Mouse (Mus musculus): ENCODE results near the gene Enc1. TPM values are rescaled to one million over a fixed set of nuclear protein-coding genes. Genes with fewer than 3 reads are reported as not detected.

Enc1 gene
- polyA plus RNA-seq (2015; fragmentation: Illumina TruSeq; extraction: RNeasy Lipid Tissue Mini Kit (QIAGEN cat#74804); ENCODE audit: insufficient read depth, low read depth, low replicate concordance), result 4.5 TPM

GRCm38 (mm10) chr13:97240965-97241786, at the start of gene Enc1:
Gene Enc1 (plus strand): TSS chr13:97241105.

GRCm38 (mm10) chr13:97197932-97198562, 42.9 kb upstream of the Enc1 start, which contains the start of gene Hexb:
Gene Hexb (minus strand): TSS chr13:97198357.

Other genes starting within 250 kb of the Enc1 start
- gene 1700029F12Rik, start 206.7 kb upstream of the Enc1 start, polyA plus RNA-seq (2015; fragmentation: Illumina TruSeq; extraction: RNeasy Lipid Tissue Mini Kit (QIAGEN cat#74804); ENCODE audit: insufficient read depth, low read depth, low replicate concordance), result not detected
- 0.17 TPM for gene Fam169a, start 173.8 kb upstream of the Enc1 start, polyA plus RNA-seq (2015; fragmentation: Illumina TruSeq; extraction: RNeasy Lipid Tissue Mini Kit (QIAGEN cat#74804); ENCODE audit: insufficient read depth, low read depth, low replicate concordance)
- not detected for gene Gm6169, start 141.9 kb upstream of the Enc1 start, polyA plus RNA-seq (2015; fragmentation: Illumina TruSeq; extraction: RNeasy Lipid Tissue Mini Kit (QIAGEN cat#74804); ENCODE audit: insufficient read depth, low read depth, low replicate concordance)
- gene Gfm2, start 103.2 kb upstream of the Enc1 start, polyA plus RNA-seq (2015; fragmentation: Illumina TruSeq; extraction: RNeasy Lipid Tissue Mini Kit (QIAGEN cat#74804); ENCODE audit: insufficient read depth, low read depth, low replicate concordance), result 8.0 TPM
- 24.7 TPM for gene Nsa2, start 103.2 kb upstream of the Enc1 start, polyA plus RNA-seq (2015; fragmentation: Illumina TruSeq; extraction: RNeasy Lipid Tissue Mini Kit (QIAGEN cat#74804); ENCODE audit: insufficient read depth, low read depth, low replicate concordance)
- 14.3 TPM for gene Hexb, start 42.7 kb upstream of the Enc1 start, polyA plus RNA-seq (2015; fragmentation: Illumina TruSeq; extraction: RNeasy Lipid Tissue Mini Kit (QIAGEN cat#74804); ENCODE audit: insufficient read depth, low read depth, low replicate concordance)

All from pancreas, adult 10 weeks (tissue).